In genomic region chr4:70906771-70907749, GRCm38 (mm10) we compare ENCODE assay signal across 14 mouse cellular contexts.
A peak's percentile ranks its signal among the peaks of the same experiment; 100 is the strongest.
DNase-seq lines count a peak whose midpoint lies in the region; ATAC-seq and TF ChIP-seq lines count a peak whose summit lies in the region.
"Had no signal": no experiment of that assay in that cellular context is flagged by ENCODE, and none has a peak within 500 bp of the region (broad histone marks: within the 10 kb centered on the region; RNA-seq: fewer than 3 reads in every experiment).

No protein-coding gene starts in this region.

- no peak overlapping the region for H3K4me3 ChIP-seq in kidney, postnatal 0 days (replicated peaks; ENCODE audit: low read depth, low read length)
- no peak overlapping the region for H3K4me3 ChIP-seq in kidney, embryonic 15.5 days (replicated peaks)
- H3K4me3 ChIP-seq in forebrain, embryonic 16.5 days (replicated peaks; ENCODE audit: low read length): no peak overlapping the region
- no peak overlapping the region for H3K4me3 ChIP-seq in heart, adult 2 months
- H3K4me3 ChIP-seq: myocyte; stomach, embryonic 15.5 days had no signal

- no peaks in the 10 kb centered on the region for H3K79me2 ChIP-seq in heart, adult 2 months (replicated peaks; ENCODE audit: control insufficient read depth, insufficient read depth, low read length)

- no peak overlapping the region for H3K9ac ChIP-seq in kidney, postnatal 0 days (ENCODE audit: low read depth, low read length)
- H3K9ac ChIP-seq in kidney, embryonic 15.5 days: no peak overlapping the region
- H3K9ac ChIP-seq in forebrain, embryonic 16.5 days (replicated peaks; ENCODE audit: low read depth, low read length): no peak overlapping the region
- H3K9ac ChIP-seq in heart, adult 2 months (ENCODE audit: low read depth, low read length): no peak overlapping the region
- H3K9ac ChIP-seq: liver, embryonic 14.5 days; stomach, embryonic 15.5 days had no signal

- no peaks in the 10 kb centered on the region for H3K36me3 ChIP-seq in kidney, postnatal 0 days (ENCODE audit: insufficient read depth, low read length)
- H3K36me3 ChIP-seq in kidney, embryonic 15.5 days: no peaks in the 10 kb centered on the region
- no peaks in the 10 kb centered on the region for H3K36me3 ChIP-seq in forebrain, embryonic 16.5 days (ENCODE audit: control insufficient read depth, insufficient read depth)
- H3K36me3 ChIP-seq in heart, adult 2 months (ENCODE audit: control insufficient read depth, insufficient read depth, low read length): no peaks in the 10 kb centered on the region
- H3K36me3 ChIP-seq: stomach, embryonic 15.5 days had no signal

- no peaks in the 10 kb centered on the region for H3K4me1 ChIP-seq in kidney, postnatal 0 days (replicated peaks; ENCODE audit: insufficient read depth, low read length)
- H3K4me1 ChIP-seq in kidney, embryonic 15.5 days: no peaks in the 10 kb centered on the region
- H3K4me1 ChIP-seq in forebrain, embryonic 16.5 days (replicated peaks; ENCODE audit: control insufficient read depth, insufficient read depth, low read length): 0 out of 2 replicates have a peak, but pooled peaks cover 2% of the 10 kb centered on the region
- H3K4me1 ChIP-seq in heart, adult 2 months (ENCODE audit: control insufficient read depth, insufficient read depth, low read length): no peaks in the 10 kb centered on the region
- H3K4me1 ChIP-seq: stomach, embryonic 15.5 days had no signal

- intact Hi-C loops in heart, adult 2 months (cut with DNase I): no loop called here

- no peak overlapping the region for H3K27ac ChIP-seq in kidney, postnatal 0 days
- no peak overlapping the region for H3K27ac ChIP-seq in kidney, embryonic 15.5 days
- no peak overlapping the region for H3K27ac ChIP-seq in forebrain, embryonic 16.5 days (ENCODE audit: low read length)
- no peak overlapping the region for H3K27ac ChIP-seq in heart, adult 2 months
- H3K27ac ChIP-seq: liver, embryonic 14.5 days; stomach, embryonic 15.5 days had no signal

- ATAC-seq in kidney, postnatal 0 days (replicated peaks; ENCODE audit: low FRiP score, low read depth): no peak
- ATAC-seq in kidney, embryonic 15.5 days (replicated peaks; ENCODE audit: low FRiP score): no peak
- peak; percentile 66; the same call in 1 of the 2 replicates for ATAC-seq in forebrain, embryonic 16.5 days
- ATAC-seq: Patski had no signal

- WGBS in kidney, postnatal 0 days: 44% methylated on average over 3 of the region's 3 CpGs
- WGBS in kidney, embryonic 15.5 days: 54% methylated on average over 3 of the region's 3 CpGs
- WGBS in forebrain, embryonic 16.5 days: 50% methylated on average over 3 of the region's 3 CpGs
- WGBS in heart, adult 2 months: 57% methylated on average over 3 of the region's 3 CpGs

- H3K27me3 ChIP-seq in kidney, postnatal 0 days (ENCODE audit: insufficient read depth, low read length): no peaks in the 10 kb centered on the region
- H3K27me3 ChIP-seq in kidney, embryonic 15.5 days: no peaks in the 10 kb centered on the region
- H3K27me3 ChIP-seq in forebrain, embryonic 16.5 days (replicated peaks; ENCODE audit: control insufficient read depth, insufficient read depth, low read length): no peaks in the 10 kb centered on the region
- no peaks in the 10 kb centered on the region for H3K27me3 ChIP-seq in heart, adult 2 months (ENCODE audit: control insufficient read depth, insufficient read depth, low read length)
- H3K27me3 ChIP-seq: Patski; stomach, embryonic 15.5 days had no signal

- DNase-seq in kidney, postnatal 0 days (ENCODE audit: low spot score): peak; percentile 86
- DNase-seq in retina, embryonic 14.5 days (ENCODE audit: low spot score): peak; percentile 11
- no peak for DNase-seq in retina, postnatal 1 day
- no peak for DNase-seq in urinary bladder, postnatal 4 days (ENCODE audit: low spot score in 2 of 2)
- no peak for DNase-seq in heart, adult 2 months
- DNase-seq in urinary bladder, adult 2 months (ENCODE audit: low spot score): no peak
- DNase-seq: heart, adult 18-20 months; heart, postnatal 10 days had no signal

- no peak for TF ChIP-seq EP300 in heart, adult 2 months (IDR thresholded peaks at IDR 0.05; ENCODE audit: insufficient read depth, low read depth, low read length)

- no peak for TF ChIP-seq POLR2A in heart, adult 2 months (IDR thresholded peaks at IDR 0.05; ENCODE audit: insufficient read depth, low read depth, low read length)

- no peak overlapping the region for H3K4me2 ChIP-seq in kidney, postnatal 0 days (ENCODE audit: low read length)
- H3K4me2 ChIP-seq in kidney, embryonic 15.5 days: no peak overlapping the region
- H3K4me2 ChIP-seq in forebrain, embryonic 16.5 days (ENCODE audit: low read length): no peak overlapping the region
- H3K4me2 ChIP-seq: stomach, embryonic 15.5 days had no signal

- no peaks in the 10 kb centered on the region for H3K9me3 ChIP-seq in kidney, postnatal 0 days (replicated peaks; ENCODE audit: low read length)
- no peaks in the 10 kb centered on the region for H3K9me3 ChIP-seq in kidney, embryonic 15.5 days (replicated peaks)
- H3K9me3 ChIP-seq in forebrain, embryonic 16.5 days (ENCODE audit: control insufficient read depth, low read length): no peaks in the 10 kb centered on the region
- H3K9me3 ChIP-seq: stomach, embryonic 15.5 days had no signal

- TF ChIP-seq CTCF in kidney, postnatal 0 days (IDR thresholded peaks at IDR 0.05; ENCODE audit: low read depth): peak; percentile 65
- no peak for TF ChIP-seq CTCF in heart, adult 2 months (IDR thresholded peaks at IDR 0.05)

Comparison
In these comparisons a context has a peak if more than half of its experiments do, and no peak if none do; other contexts are left out.
1. DNase-seq: peak in kidney, postnatal 0 days (single experiment) and retina, embryonic 14.5 days (single experiment); none in retina, postnatal 1 day (single experiment), urinary bladder, postnatal 4 days (0 of 2), heart, adult 2 months (0 of 2) and urinary bladder, adult 2 months (single experiment).